Mouse (Mus musculus): Measurements from ENCODE around the gene Loxl3. TPM values are rescaled to one million over a fixed set of nuclear protein-coding genes. Genes with fewer than 3 reads are reported as not detected.

The Loxl3 gene
- polyA plus RNA-seq, 1 experiment from 2014 or later = 7.9 TPM

DNA sequence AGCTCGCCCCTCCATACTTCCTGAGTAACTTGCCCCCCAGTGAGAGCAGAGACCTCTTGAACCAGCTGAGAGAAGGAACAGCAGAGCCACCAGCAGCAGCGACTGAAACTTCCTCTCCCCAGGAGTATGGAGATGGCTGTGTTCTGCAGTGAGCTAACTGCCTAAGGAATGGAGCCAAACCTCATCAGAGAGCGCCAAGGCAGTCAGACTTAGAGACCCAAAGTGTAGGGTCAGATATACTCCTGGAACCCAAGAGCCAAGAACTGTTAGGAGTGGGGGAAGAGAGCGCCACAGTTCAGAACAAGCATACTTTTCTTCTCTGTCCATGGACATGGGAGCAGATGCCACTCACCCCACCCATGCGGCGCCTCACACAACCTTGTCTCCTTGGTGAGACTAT lies 32.5 kb downstream of the Loxl3 start:
- Histone ChIP-seq H3K27ac (replicated peaks) (no peak overlapping the region), H3K27me3 (ENCODE audit: low read depth, poor library complexity, severe bottlenecking) (peaks cover 100% of the 10 kb centered on the region), H3K4me1 (peaks cover 38% of the 10 kb centered on the region), H3K9me3 (replicated peaks) (no peaks in the 10 kb centered on the region), H3K4me3 (no peak overlapping the region), H3K36me3 (no peaks in the 10 kb centered on the region)
- 28% methylated on average over 6 of the region's 6 CpGs for WGBS
- no peak for DNase-seq (ENCODE audit: low spot score)

GRCm38 (mm10) chr6:83068221-83068620 lies 34.2 kb downstream of the Loxl3 start:
- H3K4me3 ChIP-seq = peak overlapping the region; percentile 38; the same call in 1 of the 2 replicates
- no peaks in the 10 kb centered on the region for H3K9me3 ChIP-seq (replicated peaks)
- peaks cover 100% of the 10 kb centered on the region for H3K27me3 ChIP-seq (ENCODE audit: low read depth, poor library complexity, severe bottlenecking)
- H3K27ac ChIP-seq (replicated peaks) = no peak overlapping the region
- H3K36me3 ChIP-seq = no peaks in the 10 kb centered on the region
- DNase-seq (ENCODE audit: low spot score) = no peak
- WGBS = 3% methylated on average over 8 of the region's 8 CpGs
- peaks cover 42% of the 10 kb centered on the region for H3K4me1 ChIP-seq

DNA sequence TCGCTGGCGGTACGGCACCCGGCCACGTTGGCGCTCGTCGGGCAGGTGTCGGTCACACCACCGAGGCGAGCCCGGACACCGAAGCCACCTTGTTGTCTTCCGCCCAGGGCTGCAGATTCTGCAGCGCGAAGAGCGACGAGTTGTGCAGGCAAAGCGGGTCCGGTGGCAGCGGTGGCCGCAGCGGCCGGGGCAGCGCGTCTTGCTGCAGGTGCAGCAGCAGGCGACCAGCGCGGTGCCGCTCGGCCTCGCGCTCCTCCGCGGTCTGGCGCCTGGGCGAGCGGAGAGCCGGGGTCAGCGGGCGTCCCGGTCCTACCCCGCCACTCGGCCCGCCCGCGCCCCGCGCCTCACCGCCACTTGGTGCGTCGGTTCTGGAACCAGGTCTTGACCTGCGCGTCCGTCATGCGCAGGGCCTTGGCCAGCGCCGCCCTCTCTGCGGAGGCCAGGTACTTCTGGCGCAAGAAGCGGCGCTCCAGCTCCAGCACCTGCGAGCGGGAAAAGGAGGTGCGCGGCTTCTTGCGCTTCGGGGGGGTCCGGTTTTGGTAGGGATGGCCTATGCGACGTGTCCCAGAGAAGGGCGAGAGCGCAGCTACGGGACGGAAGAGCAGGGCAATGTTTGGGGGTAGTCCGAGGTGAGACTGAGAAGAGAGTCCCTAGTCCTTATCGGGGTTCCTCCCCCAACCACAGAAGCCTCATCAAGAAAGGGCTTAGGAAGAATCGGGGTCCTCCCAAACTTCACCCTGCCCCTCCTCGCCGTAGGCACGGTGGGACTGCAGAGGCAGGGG lies 34.9 kb downstream of the Loxl3 start:
- Histone ChIP-seq H3K4me1 (peaks cover 42% of the 10 kb centered on the region), H3K27me3 (ENCODE audit: low read depth, poor library complexity, severe bottlenecking) (peaks cover 100% of the 10 kb centered on the region), H3K4me3 (peak overlapping the region; percentile 41), H3K27ac (replicated peaks) (no peak overlapping the region), H3K36me3 (no peaks in the 10 kb centered on the region), H3K9me3 (replicated peaks) (no peaks in the 10 kb centered on the region)
- peak; percentile 55 for DNase-seq (ENCODE audit: low spot score)
- under 1% methylated on average over 81 of the region's 81 CpGs for WGBS

GRCm38 (mm10) chr6:83069488-83070246 lies 35.7 kb downstream of the Loxl3 start:
- peak; percentile 62 for DNase-seq (ENCODE audit: low spot score)
- 1% methylated on average over 69 of the region's 69 CpGs for WGBS
- Histone ChIP-seq H3K4me3 (peak overlapping the region; percentile 41), H3K27me3 (ENCODE audit: low read depth, poor library complexity, severe bottlenecking) (peaks cover 100% of the 10 kb centered on the region), H3K4me1 (peaks cover 38% of the 10 kb centered on the region), H3K27ac (replicated peaks) (no peak overlapping the region), H3K36me3 (no peaks in the 10 kb centered on the region), H3K9me3 (replicated peaks) (no peaks in the 10 kb centered on the region)

DNA sequence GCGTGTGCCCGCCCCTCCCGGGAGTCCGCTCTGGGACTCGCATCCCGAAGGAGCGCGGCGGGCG lies 36.1 kb downstream of the Loxl3 start, which contains the start of gene Tlx2:
Gene Tlx2 (minus strand): TSS at position 47 of the 64 bp plus-strand sequence.
- Histone ChIP-seq H3K4me3 (peak within 1 kb of the TSS; percentile 41), H3K27me3 (ENCODE audit: low read depth, poor library complexity, severe bottlenecking) (peaks cover 100% of the 10 kb centered on the region), H3K4me1 (peaks cover 37% of the 10 kb centered on the region), H3K9me3 (replicated peaks) (no peaks in the 10 kb centered on the region), H3K27ac (replicated peaks) (no peak within 1 kb of the TSS), H3K36me3 (no peaks in the 10 kb centered on the region)
- DNase-seq (ENCODE audit: low spot score) = no peak
- whole genome bisulfite sequencing = 0% methylated on average over 10 of the region's 10 CpGs

DNA sequence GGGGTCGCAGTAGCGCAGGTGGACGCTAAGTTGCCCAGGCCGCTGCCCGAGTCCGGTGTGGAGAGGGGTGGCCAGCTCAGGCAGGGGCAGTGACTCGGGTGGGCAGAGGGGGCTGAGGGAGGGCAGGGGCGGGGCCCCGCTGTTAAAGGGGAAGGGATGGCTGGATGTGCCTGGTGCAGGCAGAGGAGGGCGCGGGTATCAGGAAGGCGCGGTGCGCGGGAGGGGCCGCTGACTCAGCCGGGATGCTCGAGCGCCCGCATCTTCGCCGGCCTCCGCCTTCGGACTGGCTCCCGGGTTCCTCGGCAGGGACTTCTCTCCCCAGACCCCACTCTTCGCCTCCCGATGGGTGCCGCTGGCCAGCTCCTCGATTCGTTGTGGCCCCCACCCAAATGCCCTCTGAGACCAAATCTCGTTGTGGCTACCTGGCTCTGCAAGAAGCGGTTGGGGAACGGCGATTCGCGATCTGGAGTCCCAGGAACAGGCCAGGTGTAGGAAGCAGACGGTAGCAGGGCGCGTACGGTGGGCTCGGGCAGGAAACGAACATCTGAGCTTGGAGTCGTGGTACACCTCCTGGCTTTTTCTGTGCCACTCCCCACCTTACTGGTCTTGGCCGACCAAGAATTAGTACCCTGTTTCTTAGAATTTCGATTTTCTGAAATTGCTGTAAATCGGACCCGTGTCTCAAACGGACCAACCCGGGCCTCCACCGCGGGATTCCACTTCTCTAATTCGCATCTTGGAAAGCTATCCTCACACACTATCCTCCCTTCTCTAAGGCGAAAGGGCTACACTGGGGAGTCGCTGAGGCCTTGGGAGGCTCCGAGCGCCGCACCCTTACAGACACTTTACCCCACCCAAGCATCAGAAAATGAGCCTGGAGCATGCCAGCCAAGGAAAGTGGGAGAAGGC lies 36.6 kb downstream of the Loxl3 start:
- Histone ChIP-seq H3K36me3 (no peaks in the 10 kb centered on the region), H3K27me3 (ENCODE audit: low read depth, poor library complexity, severe bottlenecking) (peaks cover 100% of the 10 kb centered on the region), H3K27ac (replicated peaks) (no peak overlapping the region), H3K9me3 (replicated peaks) (no peaks in the 10 kb centered on the region), H3K4me3 (peak overlapping the region; percentile 41), H3K4me1 (peaks cover 37% of the 10 kb centered on the region)
- peak; percentile 72 for DNase-seq (ENCODE audit: low spot score)
- under 1% methylated on average over 58 of the region's 58 CpGs for WGBS

- no peaks in the 10 kb centered on the region for H3K36me3 ChIP-seq
- no peak overlapping the region for H3K27ac ChIP-seq (replicated peaks)
- H3K4me3 ChIP-seq = peak overlapping the region; percentile 41
- 0% methylated on average over 20 of the region's 24 CpGs for WGBS
- H3K4me1 ChIP-seq = peaks cover 37% of the 10 kb centered on the region
- no peaks in the 10 kb centered on the region for H3K9me3 ChIP-seq (replicated peaks)
- peak; percentile 43 for DNase-seq (ENCODE audit: low spot score)
- peaks cover 100% of the 10 kb centered on the region for H3K27me3 ChIP-seq (ENCODE audit: low read depth, poor library complexity, severe bottlenecking)
Observed at GRCm38 (mm10) chr6:83071220-83071619, 37.2 kb downstream of the Loxl3 start.

GRCm38 (mm10) chr6:83074979-83075378 lies 41.0 kb downstream of the Loxl3 start:
- Histone ChIP-seq H3K36me3 (peaks cover 3% of the 10 kb centered on the region), H3K4me3 (no peak overlapping the region), H3K27me3 (ENCODE audit: low read depth, poor library complexity, severe bottlenecking) (peaks cover 77% of the 10 kb centered on the region)

GRCm38 (mm10) chr6:83077630-83078323 lies 43.8 kb downstream of the Loxl3 start, which contains the start of gene Pcgf1:
Gene Pcgf1, plus strand, starts transcription at chr6:83077869.
- Histone ChIP-seq H3K9me3 (replicated peaks) (no peaks in the 10 kb centered on the region), H3K4me3 (peak within 1 kb of the TSS; percentile 84), H3K4me1 (peaks cover 24% of the 10 kb centered on the region), H3K36me3 (peaks cover 27% of the 10 kb centered on the region), H3K27me3 (ENCODE audit: low read depth, poor library complexity, severe bottlenecking) (peaks cover 75% of the 10 kb centered on the region), H3K27ac (replicated peaks) (peak within 1 kb of the TSS; percentile 97)
- WGBS = under 1% methylated on average over 54 of the region's 54 CpGs
- no peak for DNase-seq (ENCODE audit: low spot score)

More at GRCm38 (mm10) chr6:83074979-83075378, 41.0 kb downstream of the Loxl3 start:
- WGBS = 17% methylated on average over 2 of the region's 2 CpGs
- DNase-seq (ENCODE audit: low spot score) = no peak
- no peaks in the 10 kb centered on the region for H3K9me3 ChIP-seq (replicated peaks)
- peaks cover 42% of the 10 kb centered on the region for H3K4me1 ChIP-seq
- no peak overlapping the region for H3K27ac ChIP-seq (replicated peaks)

DNA sequence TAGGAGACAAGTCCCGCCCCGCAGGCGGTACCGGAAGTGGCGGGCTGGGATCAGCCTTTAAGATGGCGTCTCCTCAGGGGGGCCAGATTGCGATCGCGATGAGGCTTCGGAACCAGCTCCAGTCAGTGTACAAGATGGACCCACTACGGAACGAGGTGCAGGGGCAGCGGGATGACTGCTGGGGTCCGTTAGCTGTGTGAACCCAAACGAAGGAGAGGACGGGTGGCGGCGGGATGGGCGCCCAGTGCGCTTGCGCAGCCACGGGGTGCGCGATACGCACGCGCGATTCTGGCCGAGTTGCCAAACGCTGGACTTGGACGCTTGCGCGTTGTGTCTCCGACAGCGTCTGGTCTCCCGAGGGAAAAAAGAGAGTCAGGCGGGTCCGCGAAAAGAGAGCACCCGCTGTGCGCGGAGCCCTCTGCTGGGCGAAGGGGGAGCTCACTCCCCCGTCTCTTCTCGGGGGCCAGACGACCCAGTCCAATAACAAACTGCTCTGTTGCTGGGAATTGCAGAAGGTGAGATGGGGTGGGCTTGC lies 44.4 kb downstream of the Loxl3 start:
- Histone ChIP-seq H3K4me1 (peaks cover 28% of the 10 kb centered on the region), H3K9me3 (replicated peaks) (no peaks in the 10 kb centered on the region), H3K36me3 (peaks cover 27% of the 10 kb centered on the region), H3K4me3 (peak overlapping the region; percentile 84), H3K27ac (replicated peaks) (peak overlapping the region; percentile 97), H3K27me3 (ENCODE audit: low read depth, poor library complexity, severe bottlenecking) (peaks cover 75% of the 10 kb centered on the region)
- under 1% methylated on average over 46 of the region's 46 CpGs for WGBS
- peak; percentile 99 for DNase-seq (ENCODE audit: low spot score)

DNA sequence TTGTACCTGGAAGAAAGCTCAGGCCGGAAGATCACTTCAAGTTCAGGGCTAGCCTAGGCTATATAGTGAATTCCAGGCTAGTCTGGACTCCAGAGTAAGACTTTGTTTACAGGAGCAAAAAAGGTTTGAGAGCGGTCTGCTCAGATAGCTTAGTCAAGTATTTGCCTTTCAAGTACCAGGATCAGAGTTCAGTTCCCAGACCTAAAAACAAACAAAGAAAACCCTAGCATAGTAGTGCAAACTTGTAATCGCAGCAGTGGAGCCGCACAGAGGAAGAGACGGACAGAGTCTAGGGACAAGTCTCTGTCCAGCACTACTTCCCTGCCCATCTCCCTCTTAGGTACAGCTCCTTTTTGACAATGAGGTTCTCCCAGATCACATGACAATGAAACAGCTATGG lies 46.2 kb downstream of the Loxl3 start:
- Histone ChIP-seq H3K36me3 (peaks cover 27% of the 10 kb centered on the region), H3K27me3 (ENCODE audit: low read depth, poor library complexity, severe bottlenecking) (peaks cover 75% of the 10 kb centered on the region), H3K9me3 (replicated peaks) (no peaks in the 10 kb centered on the region), H3K4me1 (peaks cover 41% of the 10 kb centered on the region), H3K27ac (replicated peaks) (no peak overlapping the region), H3K4me3 (no peak overlapping the region)
- DNase-seq (ENCODE audit: low spot score) = no peak
- WGBS = 93% methylated on average over 5 of the region's 5 CpGs

DNA sequence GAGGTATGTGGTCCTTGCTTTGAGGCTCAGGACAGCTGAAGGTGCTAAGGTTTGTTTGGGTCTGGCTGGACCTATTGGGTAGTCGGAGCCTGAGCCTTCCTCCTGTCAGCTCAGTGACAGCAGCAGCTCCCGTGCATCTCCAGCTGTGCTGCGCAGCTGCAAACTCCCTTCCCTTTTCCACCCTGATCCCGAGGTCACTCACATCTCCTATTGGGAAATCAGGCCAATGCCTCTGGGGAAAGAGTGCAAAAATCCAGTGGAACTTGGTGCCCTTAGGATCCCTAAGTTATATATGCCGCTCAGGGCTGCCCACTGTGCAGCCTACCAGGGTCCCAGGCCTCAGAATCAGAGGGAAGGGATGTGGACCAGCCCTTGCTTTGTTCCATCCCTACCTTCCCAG lies 49.5 kb downstream of the Loxl3 start:
- Histone ChIP-seq H3K9me3 (replicated peaks) (no peaks in the 10 kb centered on the region), H3K27me3 (ENCODE audit: low read depth, poor library complexity, severe bottlenecking) (peaks cover 82% of the 10 kb centered on the region), H3K27ac (replicated peaks) (no peak overlapping the region; the same call in 1 of the 2 replicates), H3K4me3 (no peak overlapping the region), H3K4me1 (peaks cover 53% of the 10 kb centered on the region), H3K36me3 (peaks cover 27% of the 10 kb centered on the region)
- no peak for DNase-seq (ENCODE audit: low spot score)
- WGBS = 5% methylated on average over 5 of the region's 5 CpGs

Measured in midbrain, embryonic 10.5 days (tissue).